Mouse (Mus musculus): ENCODE results near the gene Ftsj3.
"Not testable (repeated sequence)": the region's sequence is repeated elsewhere in the genome, so short reads cannot be mapped to it uniquely, and the experiment has no call there.

Ftsj3 gene

GRCm38 (mm10) chr11:106269060-106269431 is 13.2 kb upstream of the Ftsj3 start:
- DNase-seq (ENCODE audit: extremely low read depth, low read depth, low spot score): no peak

- DNase-seq (ENCODE audit: extremely low read depth, low read depth, low spot score): peak; percentile 68
Observed at GRCm38 (mm10) chr11:106268326-106269059, 12.6 kb upstream of the Ftsj3 start.

GRCm38 (mm10) chr11:106267871-106268270 is 12.0 kb upstream of the Ftsj3 start:
- DNase-seq (ENCODE audit: extremely low read depth, low read depth, low spot score): no peak

- DNase-seq (ENCODE audit: extremely low read depth, low read depth, low spot score): peak; percentile 57
Observed at GRCm38 (mm10) chr11:106267311-106267852, 11.5 kb upstream of the Ftsj3 start.

GRCm38 (mm10) chr11:106266431-106266830 is 10.6 kb upstream of the Ftsj3 start:
- DNase-seq (ENCODE audit: extremely low read depth, low read depth, low spot score): no peak

GRCm38 (mm10) chr11:106265570-106265969 is 9.7 kb upstream of the Ftsj3 start:
- no peak for DNase-seq (ENCODE audit: extremely low read depth, low read depth, low spot score)

- DNase-seq (ENCODE audit: extremely low read depth, low read depth, low spot score): no peak
Observed at GRCm38 (mm10) chr11:106264988-106265387, 9.1 kb upstream of the Ftsj3 start.

- DNase-seq (ENCODE audit: extremely low read depth, low read depth, low spot score): no peak
Observed at GRCm38 (mm10) chr11:106263963-106264362, 8.1 kb upstream of the Ftsj3 start.

GRCm38 (mm10) chr11:106260826-106261450 is 5.1 kb upstream of the Ftsj3 start:
- DNase-seq (ENCODE audit: extremely low read depth, low read depth, low spot score): no peak

- no peak for DNase-seq (ENCODE audit: extremely low read depth, low read depth, low spot score)
Observed at GRCm38 (mm10) chr11:106256775-106257174, 896 bp upstream of the Ftsj3 start.

GRCm38 (mm10) chr11:106255174-106255573 is 705 bp downstream of the Ftsj3 start:
- DNase-seq (ENCODE audit: extremely low read depth, low read depth, low spot score): no peak

- DNase-seq (ENCODE audit: extremely low read depth, low read depth, low spot score): no peak
Observed at GRCm38 (mm10) chr11:106254767-106255166, 1.1 kb downstream of the Ftsj3 start.

GRCm38 (mm10) chr11:106249326-106249725 is 6.6 kb downstream of the Ftsj3 start:
- DNase-seq (ENCODE audit: extremely low read depth, low read depth, low spot score): no peak

- DNase-seq (ENCODE audit: extremely low read depth, low read depth, low spot score): no peak
Observed at GRCm38 (mm10) chr11:106246834-106247233, 9.0 kb downstream of the Ftsj3 start.

GRCm38 (mm10) chr11:106233978-106234377 is 21.9 kb downstream of the Ftsj3 start:
- not testable (repeated sequence) for DNase-seq (ENCODE audit: extremely low read depth, low read depth, low spot score)

GRCm38 (mm10) chr11:106220603-106221002 is 35.3 kb downstream of the Ftsj3 start:
- no peak for DNase-seq (ENCODE audit: extremely low read depth, low read depth, low spot score)

GRCm38 (mm10) chr11:106216730-106217490 is 39.0 kb downstream of the Ftsj3 start, which contains the start of gene Ddx42:
Ddx42 (plus strand) TSS chr11:106216926.
- DNase-seq (ENCODE audit: extremely low read depth, low read depth, low spot score): peak; percentile 67

- DNase-seq (ENCODE audit: extremely low read depth, low read depth, low spot score): peak; percentile 97
Observed at GRCm38 (mm10) chr11:106215927-106216729, 39.8 kb downstream of the Ftsj3 start, which contains the start of gene Ccdc47. Ccdc47 (minus strand) TSS chr11:106216344.

GRCm38 (mm10) chr11:106215450-106215859 is 40.4 kb downstream of the Ftsj3 start:
- no peak for DNase-seq (ENCODE audit: extremely low read depth, low read depth, low spot score)

- DNase-seq (ENCODE audit: extremely low read depth, low read depth, low spot score): no peak
Observed at GRCm38 (mm10) chr11:106214856-106215255, 41.0 kb downstream of the Ftsj3 start.

GRCm38 (mm10) chr11:106212771-106213170 is 43.1 kb downstream of the Ftsj3 start:
- no peak for DNase-seq (ENCODE audit: extremely low read depth, low read depth, low spot score)

Measured in fat pad, adult 2 months (tissue).